Mouse (Mus musculus) cerebellum, postnatal 4 days (tissue): Measurements from ENCODE around the gene Chmp2a.

ENCODE experiments used
- DNase-seq, 2 experiments: peaks; one replicate each; pipeline ENCODE4 v3.0.0; 2022; ENCODE audit warnings: low spot score in 2 of 2, mixed read lengths in 1 of 2

Chmp2a gene

DNA sequence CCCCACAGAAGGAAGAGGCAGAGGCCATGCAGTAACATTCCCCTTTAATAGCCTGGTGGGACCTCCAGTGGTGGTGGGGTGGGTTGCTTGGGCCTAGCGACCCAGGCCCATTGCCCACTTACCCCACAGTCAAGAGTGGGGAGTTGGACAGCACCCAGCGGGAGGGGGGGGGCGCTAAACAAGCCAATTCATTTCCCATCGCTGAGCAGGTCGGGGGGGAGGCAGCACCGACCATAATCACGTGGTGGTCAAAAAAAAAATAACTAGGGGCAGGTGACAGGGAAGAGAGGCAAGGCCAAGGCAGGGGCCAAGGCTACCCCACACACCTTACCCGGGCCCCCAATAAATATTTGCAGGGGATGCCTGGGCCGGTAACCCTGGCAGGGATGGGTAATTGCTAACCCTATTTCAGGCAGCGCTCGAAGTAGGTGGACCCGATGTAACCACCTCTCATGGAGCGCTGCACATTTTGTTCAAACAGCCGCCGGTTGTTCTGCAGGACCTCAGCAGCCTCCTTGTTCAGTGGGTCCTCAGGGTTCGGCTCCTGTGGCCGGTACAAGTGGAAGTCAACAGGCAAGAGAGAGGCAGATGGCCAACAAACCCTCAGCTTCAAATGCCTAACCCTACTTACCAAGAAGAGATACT, 726 bp upstream of the Chmp2a start:
- no peak for DNase-seq

DNA sequence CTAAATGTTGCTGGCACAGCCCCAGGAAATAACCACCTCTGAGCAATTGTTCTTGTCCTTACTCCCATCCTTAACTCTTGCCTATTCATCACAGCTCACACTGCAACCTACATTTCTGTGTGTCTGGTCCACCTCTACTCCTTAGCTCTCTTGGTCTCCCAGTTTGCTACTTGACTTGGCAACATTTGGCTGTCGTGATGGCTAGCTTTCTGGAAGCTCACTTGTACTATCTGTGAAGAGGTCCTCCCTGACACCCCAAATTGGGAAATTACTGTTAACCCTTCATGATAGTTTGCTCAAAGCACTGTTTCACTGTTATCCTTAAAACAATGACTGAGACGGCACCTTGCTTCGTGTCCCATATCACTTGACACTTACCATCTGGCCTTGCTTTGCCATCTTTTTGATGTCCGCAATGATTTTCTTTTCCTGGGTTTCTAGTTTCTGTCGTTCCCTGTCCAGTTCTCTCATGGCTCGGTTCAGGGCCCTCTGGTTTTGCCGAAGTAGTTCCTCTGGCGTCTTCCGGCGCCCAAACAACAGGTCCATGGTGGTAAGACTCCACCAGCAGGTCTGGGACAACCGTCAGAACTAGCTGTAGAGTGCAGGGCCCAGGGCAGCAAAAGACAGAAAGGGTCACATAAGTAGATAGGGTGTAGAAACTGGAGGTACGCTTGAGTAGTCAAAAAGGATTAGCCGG, 1.0 kb downstream of the Chmp2a start:
- DNase-seq: no peak

DNA sequence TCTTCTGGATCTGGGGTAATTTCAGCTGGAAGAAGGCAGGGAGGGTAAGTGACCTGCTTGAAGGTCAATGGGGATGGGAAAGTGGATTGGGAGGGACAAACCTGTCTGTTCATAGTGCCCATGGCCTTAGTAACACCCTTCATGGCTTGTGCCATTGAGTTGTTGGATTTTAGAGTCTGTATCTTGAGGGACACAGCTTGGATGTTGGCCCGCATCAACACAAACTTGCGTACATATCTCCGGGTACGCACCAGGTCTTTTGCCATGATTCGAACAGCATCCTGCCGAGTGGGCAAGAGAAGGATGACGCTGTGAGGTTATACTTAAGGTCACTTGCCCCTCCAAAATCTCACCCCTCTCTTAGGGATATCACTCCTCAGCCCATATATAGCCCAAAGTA, 2.1 kb downstream of the Chmp2a start:
- no peak for DNase-seq

DNA sequence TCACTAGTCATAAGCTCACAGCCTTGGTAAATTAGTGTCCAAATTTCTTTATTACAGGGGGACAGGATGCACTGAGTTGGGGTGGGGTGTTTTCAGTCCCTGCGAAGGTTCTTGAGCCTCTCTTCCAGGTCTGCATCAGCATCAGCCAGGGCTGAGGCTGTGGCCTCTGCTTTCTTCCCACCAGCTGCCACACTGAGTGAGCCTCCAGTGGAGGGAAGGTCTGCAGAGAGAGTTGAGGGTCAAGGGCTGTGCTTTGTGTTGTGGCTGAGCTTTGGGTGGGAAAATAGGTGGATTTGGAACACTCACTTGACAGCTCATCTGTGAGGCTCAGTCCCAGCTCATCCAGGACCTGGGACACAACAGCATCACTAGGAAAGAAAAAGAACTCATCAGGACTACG, 2.6 kb downstream of the Chmp2a start:
- DNase-seq: no peak

DNA sequence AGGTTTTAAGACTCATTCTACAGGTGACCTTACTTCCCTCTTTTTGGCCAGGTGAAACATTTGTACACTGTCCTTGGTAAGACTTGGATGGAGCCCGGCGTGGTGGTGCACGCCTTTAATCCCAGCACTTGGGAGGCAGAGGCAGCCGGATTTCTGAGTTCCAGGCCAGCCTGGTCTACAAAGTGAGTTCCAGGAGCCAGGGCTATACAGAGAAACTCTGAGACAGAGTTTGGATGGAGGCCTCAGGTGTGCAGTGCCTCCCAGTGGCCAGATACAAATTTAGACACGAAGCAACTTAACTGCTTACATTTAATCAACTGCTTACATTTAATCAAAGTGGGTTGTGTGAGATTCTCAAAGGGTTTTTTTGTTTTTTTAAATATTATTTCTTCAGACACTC, 3.5 kb downstream of the Chmp2a start:
- DNase-seq: no peak

DNA sequence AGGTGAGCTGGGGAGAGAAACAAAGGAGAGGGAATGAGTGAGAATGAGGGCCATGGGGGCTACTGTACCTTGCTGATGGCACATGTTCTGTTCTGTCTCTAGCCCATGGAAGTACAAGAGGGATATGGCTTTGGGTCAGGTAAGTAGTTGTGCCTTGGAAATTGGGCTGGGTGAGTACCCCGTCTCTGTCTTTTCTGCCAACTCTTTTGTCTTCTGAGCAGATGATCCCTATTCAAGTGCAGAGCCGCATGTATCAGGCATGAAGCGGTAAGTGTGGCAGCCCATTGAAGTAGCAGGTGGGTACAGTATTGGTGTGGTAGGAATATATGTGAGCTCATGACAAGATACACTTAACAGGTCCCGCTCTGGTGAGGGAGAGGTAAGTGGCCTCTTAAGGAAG, 5.6 kb downstream of the Chmp2a start:
- DNase-seq: no peak

DNA sequence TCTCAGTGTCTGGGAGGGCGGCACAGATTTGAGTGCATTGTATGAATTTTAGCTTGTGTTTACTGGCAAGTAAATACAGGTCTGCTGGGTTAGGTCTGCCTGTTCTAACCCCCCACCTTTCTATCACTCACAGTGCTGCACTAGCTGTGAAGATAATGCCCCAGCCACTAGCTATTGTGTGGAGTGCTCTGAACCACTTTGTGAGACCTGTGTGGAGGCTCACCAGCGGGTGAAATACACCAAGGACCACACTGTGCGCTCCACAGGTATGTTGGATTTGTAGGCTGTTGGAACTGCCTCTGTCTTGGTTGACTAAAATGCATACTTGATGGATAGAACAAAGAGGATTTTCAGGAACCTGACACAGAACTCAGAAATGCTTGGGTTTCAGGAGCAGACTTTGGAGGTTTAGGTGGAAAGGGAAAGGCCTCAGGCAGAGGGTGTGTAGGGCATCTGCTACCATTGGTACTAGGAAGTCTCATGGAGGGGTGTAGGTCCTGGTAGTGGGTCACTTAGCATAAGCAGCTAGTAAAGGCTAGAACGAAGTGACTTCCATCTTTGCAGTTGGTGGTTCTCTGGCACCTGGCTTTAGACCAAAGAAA, 9.0 kb downstream of the Chmp2a start:
- no peak for DNase-seq

DNA sequence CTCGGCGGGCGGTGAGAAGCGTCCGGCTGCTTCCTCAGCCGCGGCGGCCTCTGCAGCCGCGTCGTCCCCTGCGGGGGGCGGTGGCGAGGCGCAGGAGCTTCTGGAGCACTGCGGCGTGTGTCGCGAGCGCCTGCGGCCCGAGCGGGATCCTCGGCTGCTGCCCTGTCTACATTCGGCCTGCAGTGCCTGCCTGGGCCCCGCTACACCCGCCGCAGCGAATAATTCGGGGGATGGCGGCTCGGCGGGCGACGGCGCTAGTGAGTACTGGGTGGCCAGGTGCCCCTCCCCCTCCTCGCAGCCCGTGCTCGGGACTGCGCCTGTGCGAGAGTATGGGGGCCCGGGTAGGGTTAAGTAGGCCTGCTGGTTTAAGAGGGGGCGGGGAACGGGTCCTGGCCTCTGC, 9.8 kb downstream of the Chmp2a start:
- peak; percentile 72 to 88 for DNase-seq

DNA sequence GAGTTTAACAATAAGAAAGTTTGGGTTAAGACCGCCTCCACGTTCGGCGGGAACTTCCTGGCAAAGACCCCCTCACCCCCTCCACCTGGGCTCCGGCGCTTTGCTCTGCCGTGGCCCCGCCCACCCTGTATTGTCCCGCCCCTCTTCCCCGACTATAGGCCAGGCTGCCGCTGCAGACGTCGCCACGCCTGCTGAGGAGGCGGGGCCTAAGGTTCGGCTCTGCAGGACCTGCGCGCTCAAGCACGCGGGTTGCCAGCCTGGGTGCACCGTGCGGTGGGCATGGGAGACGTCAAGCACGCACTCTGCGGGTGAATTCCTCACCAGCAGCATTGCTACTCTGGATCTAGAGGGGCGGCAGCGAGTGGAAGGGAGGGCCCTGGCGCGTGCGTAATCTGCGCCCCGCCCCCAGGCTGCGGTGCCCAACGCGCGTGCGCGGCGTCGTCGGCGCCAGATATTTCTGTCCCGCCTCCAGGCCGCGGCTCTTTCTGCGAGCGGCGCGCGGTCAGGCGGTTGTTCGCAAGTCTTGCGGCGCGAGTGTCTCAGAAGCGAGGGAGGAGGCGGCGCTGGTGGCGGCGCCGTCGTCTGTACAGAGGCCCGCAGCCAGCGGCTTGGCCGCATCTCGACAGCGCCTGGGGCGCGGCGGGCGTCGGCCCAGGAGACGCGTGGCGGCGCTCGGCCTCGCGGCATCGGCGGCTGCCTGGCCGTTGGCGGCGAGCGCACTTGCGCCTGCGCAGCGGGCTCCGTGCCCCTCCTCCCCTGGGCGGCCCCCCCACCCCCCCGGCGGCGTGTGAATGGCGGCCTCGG, 10.5 kb downstream of the Chmp2a start:
- peak; percentile 83 to 96 for DNase-seq

DNA sequence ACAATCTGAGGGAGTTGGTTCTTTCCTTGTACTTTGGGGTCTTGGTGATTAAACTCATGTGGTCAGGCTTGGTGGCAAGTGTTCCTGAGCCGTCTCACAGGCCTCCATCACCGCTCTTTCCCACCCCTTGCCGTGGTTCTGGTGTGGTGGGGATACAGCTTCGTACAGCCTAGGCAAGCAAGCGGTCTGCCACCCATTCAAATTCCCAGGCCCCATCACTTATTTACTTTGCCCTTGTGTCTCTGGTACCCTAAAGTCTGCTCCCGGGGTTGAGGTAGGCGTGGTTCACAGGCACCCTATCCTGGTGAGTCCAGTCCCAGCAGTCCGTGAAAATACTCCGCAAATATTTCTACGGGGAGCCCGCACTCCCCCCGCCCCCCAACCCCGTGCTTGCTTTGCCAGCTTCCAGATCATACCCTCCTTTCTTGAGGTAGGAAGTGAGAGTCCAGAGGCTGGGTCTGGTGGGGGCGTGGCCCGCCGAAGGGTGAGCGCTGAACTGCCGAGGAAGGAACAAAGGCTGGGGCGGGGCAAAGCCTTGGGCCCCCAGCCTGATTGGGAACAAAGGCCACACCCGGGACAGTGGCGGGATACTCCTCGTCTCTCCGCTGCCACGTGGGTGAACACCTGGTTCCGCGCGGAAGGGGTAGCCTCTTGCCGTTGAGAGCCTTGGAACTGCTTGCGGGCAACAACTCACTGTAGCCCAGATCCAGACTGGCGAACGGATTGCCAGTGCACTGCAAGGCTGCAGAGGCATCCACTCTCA, 11.7 kb downstream of the Chmp2a start:
- DNase-seq: peak in 1 of 2 experiments; percentile 61

DNA sequence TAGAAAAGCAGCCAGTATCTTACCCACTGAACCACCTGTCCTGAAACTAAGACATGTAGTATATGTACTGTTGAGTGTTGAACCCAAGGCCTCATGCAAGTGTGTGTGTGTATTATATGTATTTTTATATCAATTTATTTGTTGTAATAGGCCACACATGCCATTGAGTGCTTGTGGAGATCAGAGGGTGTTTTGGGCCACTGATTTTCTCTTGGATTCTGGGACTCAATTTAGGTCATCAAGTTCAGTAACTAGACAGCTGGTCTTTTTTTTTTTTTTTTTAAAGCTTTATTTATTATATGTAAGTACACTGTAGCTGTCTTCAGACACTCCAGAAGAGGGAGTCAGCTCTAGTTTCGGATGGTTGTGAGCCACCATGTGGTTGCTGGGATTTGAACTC, 19.4 kb downstream of the Chmp2a start:
- DNase-seq: no peak

DNA sequence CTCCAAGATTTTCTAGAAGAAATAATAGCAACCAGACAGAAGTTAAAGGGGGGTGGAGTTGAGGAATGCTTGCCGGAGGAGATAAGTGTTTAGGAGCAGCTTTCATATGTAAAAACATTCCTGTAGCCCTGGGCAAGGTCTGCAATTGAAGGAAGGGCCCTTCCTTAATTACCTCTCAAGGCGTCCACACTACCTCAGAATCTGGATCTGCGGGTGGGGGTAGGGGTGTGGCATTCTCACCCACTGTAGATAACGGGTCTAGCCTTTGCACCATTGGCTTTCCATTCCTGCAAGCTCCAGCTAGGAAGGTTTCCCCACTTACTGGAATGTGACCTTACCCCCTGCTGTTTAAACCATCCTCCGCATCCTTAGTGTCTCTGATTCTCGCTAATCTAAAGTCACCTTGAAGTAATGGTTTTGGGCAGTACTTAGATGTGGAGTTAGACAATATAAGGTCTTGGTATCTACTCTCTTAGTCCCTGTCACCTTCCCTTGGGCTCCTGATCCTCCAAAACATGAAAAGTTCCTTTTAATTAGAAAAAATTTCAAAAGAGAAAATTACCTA, 20.2 kb downstream of the Chmp2a start:
- DNase-seq: no peak

DNA sequence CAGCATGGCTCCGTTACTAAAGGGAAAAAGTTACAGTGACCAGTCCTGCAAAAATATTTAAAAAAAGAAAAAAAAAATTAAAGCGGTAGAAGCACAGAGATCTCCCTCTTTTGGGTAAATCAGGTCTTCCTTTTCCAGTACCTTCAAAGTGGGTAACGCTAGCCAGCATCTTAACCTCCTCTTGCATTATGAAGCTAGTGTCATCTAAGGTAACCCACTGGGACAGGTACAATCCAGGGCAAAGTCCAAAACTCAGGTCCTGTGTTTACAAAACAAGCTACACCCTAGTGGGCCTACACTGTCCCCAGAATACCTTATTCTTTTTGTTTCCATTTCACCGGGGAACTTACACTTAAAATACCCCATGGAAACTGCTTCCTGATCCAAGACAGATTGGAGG, 20.9 kb downstream of the Chmp2a start:
- no peak for DNase-seq

DNA sequence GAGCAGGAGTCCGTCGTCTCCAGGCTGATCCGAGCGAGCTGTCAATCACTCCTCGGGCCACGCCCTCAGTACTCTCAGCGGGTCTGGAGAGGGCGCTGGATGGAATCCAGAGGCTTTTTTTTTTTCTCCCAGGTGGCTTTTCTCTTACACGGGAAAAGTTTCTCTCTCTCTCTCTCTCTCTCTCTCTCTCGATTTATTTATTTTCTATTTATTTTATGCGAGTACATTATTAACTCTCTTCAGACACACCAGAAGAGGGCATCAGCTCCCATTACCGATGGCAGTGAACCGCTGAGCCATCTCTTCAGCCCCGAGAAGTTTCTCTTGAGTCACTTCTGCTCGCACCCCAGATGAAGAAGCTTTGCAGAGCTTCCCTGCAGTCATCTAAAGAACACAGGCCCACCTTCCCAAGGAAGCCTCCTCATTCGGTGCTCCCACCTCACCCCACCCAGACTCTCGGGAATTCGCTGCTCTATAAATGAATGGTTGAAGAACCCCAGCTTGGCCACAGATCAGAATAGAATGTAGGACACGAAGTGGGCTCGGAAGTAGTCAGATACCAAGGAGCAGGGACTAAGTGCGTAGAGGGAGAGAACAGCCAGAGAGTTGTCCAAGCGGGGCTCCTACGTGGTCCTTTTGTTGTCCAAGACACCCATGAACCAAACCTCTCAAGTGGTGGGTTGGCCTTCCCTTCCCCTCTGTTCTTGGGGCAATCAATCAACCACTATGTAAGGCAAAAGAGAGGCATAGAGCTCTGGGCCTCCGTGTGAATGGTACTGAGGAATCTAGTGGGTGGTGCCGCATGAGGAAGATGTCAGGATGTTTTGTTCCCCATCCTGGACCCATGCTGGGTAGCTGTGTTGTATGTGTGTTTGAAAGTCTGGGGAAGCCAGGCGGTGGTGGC, 24.4 kb downstream of the Chmp2a start, which contains the start of gene Zbtb45:
Gene Zbtb45, minus strand, starts transcription at position 30 of the 904 bp plus-strand sequence.
- peak in 1 of 2 experiments; percentile 19 for DNase-seq

DNA sequence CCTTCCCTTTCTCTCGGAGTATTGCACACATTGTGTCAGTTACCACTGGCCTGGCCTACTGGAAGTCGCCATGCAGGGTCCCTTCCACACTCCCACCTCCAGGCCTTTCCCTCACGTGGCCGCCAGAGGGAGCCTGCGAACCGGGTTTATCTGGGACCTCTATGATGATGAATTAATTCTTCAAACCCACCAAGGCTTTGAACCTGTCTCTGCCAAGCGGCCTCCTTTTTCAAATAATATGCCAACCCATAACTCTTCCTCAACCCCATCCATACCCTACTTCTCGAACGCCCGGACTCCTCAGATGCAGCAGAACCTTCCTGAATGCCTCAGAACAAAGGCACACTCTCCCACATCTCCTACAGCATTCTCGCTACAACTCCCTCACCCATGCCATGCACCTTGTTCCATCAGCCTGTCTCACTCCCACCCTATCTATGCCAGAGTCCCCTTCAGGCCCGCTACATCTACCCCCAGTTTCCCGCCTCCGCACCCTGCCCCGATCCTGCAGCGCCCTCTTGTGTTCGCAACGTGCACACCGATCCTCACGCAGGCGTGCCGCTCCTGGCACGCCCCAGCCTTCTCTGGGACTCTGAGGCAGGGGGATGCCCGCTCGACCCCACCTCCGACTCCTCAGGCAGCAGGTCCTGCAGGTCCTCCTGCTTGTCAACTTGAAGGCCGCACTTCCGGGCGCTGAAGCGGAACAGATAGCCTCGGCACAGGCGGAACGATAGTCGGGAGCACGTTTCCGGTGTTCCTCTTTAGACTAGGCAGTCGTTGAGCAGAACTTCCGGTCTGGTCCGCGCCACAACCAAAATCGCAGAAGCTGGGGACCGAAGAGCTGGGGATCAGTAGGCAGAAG, 25.2 kb downstream of the Chmp2a start:
- peak; percentile 84 to 92 for DNase-seq

DNA sequence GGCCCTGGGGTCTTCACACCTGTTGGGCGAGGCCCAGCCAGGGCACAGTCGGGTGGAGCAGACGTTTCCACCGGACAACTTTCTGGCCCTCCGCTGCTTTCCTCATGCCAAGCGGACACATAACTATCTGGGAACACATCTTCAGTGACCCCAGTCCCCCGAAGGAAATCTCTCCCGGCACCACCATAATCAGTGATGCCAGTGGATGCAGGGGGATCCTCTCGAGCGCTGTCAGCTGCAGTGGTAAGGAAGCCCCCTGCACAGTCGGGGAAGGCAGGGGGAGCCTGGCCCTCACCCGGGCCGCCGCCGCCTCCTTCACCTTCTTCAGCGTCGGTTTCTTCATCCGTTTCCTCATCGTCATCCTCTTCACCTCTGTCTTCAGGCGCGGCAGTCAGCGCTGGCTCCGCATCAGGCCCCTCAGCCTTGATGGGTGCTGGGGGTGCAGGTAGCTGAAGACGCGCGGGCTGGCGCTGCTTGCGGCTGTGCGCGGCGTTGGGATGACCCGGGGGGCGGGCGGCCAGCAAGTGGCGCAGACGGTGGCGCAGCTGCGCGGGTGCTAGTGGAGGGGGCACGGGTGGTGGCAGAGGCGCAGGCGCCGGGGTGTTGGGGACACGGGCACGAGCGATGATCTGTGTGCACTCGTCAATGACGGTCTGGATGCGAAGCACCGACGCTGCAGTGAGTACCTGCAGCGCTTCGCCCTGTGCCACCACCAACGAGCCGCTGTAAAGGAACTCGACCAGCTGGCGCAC, 27.1 kb downstream of the Chmp2a start:
- DNase-seq: peak in 1 of 2 experiments; percentile 21

DNA sequence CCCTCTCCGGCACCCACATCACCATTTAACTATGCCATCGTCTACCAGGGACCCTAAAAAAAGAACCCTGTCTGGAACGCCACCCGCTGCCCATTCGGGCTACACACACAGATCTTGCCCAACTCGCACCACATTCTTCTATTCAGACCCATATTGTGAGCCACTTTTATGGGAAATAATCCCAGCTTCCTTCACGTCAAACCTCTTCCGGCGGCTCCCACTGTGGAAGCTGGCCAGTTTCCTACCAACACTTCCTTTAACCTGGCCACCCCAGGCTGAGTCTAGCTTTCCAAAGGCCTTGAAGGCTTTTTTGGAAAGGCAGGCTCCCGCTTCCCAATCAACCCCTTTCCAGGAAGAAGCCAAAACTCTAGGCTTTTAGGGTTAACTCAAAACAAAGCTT, 28.1 kb downstream of the Chmp2a start:
- DNase-seq: peak in 1 of 2 experiments; percentile 1

DNA sequence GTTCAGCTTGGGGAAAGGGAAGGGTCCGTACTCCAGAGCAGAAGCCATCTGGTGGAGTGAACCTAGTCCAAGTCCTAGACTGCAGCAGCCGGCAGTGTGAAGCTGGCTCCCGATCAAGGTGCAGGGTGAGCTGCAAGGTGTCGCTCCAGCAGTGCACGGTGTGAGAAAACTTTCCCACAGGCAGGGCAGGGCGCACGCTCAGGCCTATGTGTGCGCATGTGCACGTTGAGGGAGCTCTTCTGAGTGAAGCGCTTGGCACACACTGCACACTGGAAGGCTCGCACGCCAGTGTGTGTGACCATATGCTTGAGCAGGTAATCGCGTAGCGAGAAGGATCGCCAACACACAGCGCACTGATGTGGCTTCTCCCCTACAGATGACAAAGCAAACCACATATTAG, 28.6 kb downstream of the Chmp2a start:
- peak in 1 of 2 experiments; percentile 20 for DNase-seq
